Mouse (Mus musculus) embryonic facial prominence, embryonic 15.5 days (tissue): ENCODE results near the gene Spib. TPM values are rescaled to one million over a fixed set of nuclear protein-coding genes. Genes with fewer than 3 reads are reported as not detected.

ENCODE experiments used
- ATAC-seq: fragments of 200-750 bp; cut with Nextera tagmentation; 2 replicates; pipeline ENCODE4 v1.8.0; 2017; ENCODE audit warnings: low read depth, moderate TSS enrichment; ENCODE audit not compliant: insufficient number of reproducible peaks, low FRiP score, low TSS enrichment
- H3K27ac ChIP-seq: fragments of 300-500 bp; sonication (generic); replicated peaks from 2 replicates; pipeline ENCODE4 v1.5.1; 2015; ENCODE audit warnings: mild to moderate bottlenecking, inconsistent platforms
- H3K27me3 ChIP-seq: fragments of 300-500 bp; sonication (generic); 2 replicates; pipeline ENCODE4 v1.6.1; 2015; ENCODE audit warnings: inconsistent platforms
- H3K36me3 ChIP-seq: fragments of 300-500 bp; sonication (generic); 2 replicates; pipeline ENCODE4 v1.6.1; 2015; ENCODE audit warnings: mild to moderate bottlenecking, inconsistent platforms
- H3K4me1 ChIP-seq: fragments of 300-500 bp; sonication (generic); 2 replicates; pipeline ENCODE4 v1.6.1; 2015; ENCODE audit warnings: inconsistent platforms
- H3K4me2 ChIP-seq: fragments of 300-500 bp; sonication (generic); replicated peaks from 2 replicates; pipeline ENCODE4 v1.6.1; 2015; ENCODE audit warnings: mild to moderate bottlenecking, inconsistent platforms
- H3K4me3 ChIP-seq: fragments of 300-500 bp; sonication (generic); replicated peaks from 2 replicates; pipeline ENCODE4 v1.5.1; 2015; ENCODE audit warnings: mild to moderate bottlenecking, inconsistent platforms
- H3K9ac ChIP-seq: fragments of 300-500 bp; sonication (generic); 2 replicates; pipeline ENCODE4 v1.6.1; 2015; ENCODE audit warnings: inconsistent platforms
- H3K9me3 ChIP-seq: fragments of 300-500 bp; sonication (generic); replicated peaks from 2 replicates; pipeline ENCODE4 v1.6.1; 2016; ENCODE audit warnings: inconsistent platforms
- WGBS: fragments of 180-500 bp; shearing (Covaris S2); methylation state at CpG from one replicate; pipeline ENCODE4 v1.1.7; 2015; 5-methylcytosine and 5-hydroxymethylcytosine counted together
- polyA plus RNA-seq: library from polyadenylated mRNA; unstranded; fragments of >200 nt; fragmentation: Nextera tagmentation; extraction: Ambion mirVana; gene quantifications from 2 replicates; pipeline ENCODE4 v1.2.1, GENCODE M21; 2015

Gene Spib
- polyA plus RNA-seq, 1 experiment from 2014 or later: 1.4 TPM

DNA sequence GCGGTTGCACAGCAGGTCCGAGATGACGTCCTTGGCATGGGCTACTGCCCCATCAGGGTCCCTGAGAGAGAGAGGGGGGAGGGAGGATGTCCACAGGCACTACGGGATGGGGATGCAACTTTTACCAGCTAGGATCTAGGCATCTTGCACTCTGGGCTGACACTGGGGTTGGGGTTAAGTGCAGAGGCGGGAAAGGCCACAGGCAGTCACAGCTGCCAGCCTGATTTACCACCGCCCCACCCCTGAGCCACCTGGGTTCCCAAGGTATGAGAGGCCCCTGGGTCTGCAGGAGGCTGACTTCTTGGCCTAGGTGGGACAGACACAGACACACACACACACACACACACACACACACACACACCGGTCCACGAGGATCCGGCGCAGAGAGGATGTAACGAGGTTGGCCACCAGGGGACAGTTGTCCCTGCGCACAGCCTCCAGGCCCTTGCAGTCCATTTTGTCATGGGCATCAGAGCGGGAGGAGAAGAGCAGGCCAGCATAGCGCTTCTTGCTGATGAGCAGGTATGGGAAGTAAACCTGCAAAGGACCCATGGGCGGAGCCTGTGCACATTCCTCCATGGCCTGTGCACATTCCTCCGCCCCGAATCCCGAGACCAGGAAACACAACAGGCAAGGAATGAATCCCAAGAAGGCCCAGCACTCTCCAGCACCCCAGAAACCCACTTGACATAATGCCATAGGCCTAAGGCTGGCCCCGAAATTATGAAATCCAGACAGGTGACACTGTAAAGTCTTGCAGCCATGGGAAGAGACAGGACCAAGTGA lies 3.0 kb upstream of the Spib start:
- H3K4me1 ChIP-seq: peaks cover 9% of the 10 kb centered on the region; the same call in 1 of the 2 replicates
- no peaks in the 10 kb centered on the region for H3K9me3 ChIP-seq
- H3K27ac ChIP-seq: no peak overlapping the region
- no peak overlapping the region for H3K4me2 ChIP-seq
- H3K9ac ChIP-seq: no peak overlapping the region
- peaks cover 67% of the 10 kb centered on the region for H3K36me3 ChIP-seq
- ATAC-seq: no peak
- peaks cover under 1% of the 10 kb centered on the region; the same call in 1 of the 2 replicates for H3K27me3 ChIP-seq
- H3K4me3 ChIP-seq: no peak overlapping the region
- 82% methylated on average over 19 of the region's 19 CpGs for WGBS

DNA sequence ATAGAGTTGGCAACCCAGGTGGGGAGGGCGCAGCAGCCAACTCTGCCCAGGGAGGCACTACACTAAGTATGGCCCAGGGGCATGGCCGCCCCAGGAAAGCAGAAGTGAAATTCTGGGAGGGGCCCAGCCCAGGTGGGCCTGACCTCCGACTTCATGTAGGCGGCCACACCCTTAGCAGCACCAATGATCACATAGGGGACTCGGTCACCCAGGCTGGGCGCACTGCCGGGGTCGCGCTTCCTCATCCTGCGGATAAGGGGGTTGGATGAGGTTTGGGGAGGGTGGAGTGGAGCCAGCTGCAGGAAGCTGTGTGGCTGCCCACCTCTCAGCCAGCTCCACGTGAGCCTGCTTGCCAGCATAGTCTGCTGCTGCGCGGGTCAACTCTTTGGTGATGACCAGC lies 2.4 kb upstream of the Spib start:
- H3K27ac ChIP-seq: no peak overlapping the region
- ATAC-seq: no peak
- peaks cover 6% of the 10 kb centered on the region for H3K27me3 ChIP-seq
- no peak overlapping the region for H3K4me2 ChIP-seq
- WGBS: 86% methylated on average over 13 of the region's 13 CpGs
- no peak overlapping the region for H3K9ac ChIP-seq
- H3K4me3 ChIP-seq: no peak overlapping the region
- no peaks in the 10 kb centered on the region for H3K9me3 ChIP-seq
- H3K4me1 ChIP-seq: peaks cover 9% of the 10 kb centered on the region; the same call in 1 of the 2 replicates
- H3K36me3 ChIP-seq: peaks cover 61% of the 10 kb centered on the region

DNA sequence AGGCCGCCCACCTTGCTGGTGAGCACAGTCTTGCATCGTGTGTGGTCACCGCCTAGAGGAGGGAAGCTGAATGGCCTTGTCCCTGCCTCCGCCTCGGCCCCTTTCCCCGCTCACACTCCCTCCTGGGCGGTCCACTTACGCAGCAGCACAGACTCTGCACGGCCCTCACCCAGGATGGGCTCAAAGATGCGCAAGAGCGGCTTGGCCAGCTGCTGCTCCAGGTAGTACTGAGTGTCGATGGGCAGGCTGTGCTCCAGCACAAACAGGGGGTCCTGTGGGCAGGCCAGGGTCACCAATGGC lies 1.8 kb upstream of the Spib start:
- Histone ChIP-seq H3K27me3 (peaks cover 12% of the 10 kb centered on the region), H3K4me3 (no peak overlapping the region), H3K27ac (no peak overlapping the region), H3K36me3 (peaks cover 56% of the 10 kb centered on the region), H3K4me2 (no peak overlapping the region), H3K9me3 (no peaks in the 10 kb centered on the region), H3K9ac (no peak overlapping the region), H3K4me1 (peaks cover 9% of the 10 kb centered on the region; the same call in 1 of the 2 replicates)
- 76% methylated on average over 12 of the region's 12 CpGs for WGBS
- ATAC-seq: no peak

DNA sequence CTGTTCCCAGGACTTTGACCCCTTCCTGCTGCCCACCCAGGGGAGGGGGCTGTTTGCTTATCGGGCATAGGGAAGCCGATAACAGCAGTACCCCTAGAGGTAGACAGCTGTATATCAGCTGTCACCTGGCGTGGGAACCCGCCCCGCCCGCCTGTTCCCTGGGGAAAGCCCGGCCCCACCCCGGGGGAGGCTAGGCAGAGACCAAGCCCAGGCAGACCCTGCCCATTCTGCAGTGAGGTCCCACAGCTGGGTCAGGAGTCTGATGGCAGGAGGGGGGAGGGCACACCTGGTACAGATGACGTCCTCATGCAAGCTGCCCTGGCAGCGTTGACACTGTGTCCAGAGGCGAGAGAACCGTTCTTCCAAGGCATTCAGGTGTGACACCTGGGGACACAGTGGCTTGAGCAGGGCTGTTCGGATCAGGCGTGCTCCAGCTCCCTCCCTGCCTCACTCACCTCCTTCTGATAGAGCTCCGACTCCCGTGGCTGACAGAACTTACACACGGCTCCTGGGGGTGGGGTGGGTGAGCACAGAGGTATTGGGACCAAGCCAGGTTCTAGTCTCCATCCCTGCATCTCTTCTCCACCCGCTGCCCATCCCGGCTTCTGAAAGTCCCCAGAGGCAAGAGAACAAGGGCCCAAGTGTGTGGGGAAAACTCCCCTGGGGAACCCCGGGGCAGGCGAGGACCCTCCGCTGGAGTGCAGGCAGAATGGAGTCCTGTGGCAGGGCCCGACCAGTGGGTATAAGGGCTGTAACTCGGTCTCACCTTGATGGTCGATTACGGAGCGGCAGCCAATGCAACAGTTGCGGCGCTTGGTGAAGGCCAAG lies 1.3 kb upstream of the Spib start:
- Histone ChIP-seq H3K9ac (no peak overlapping the region), H3K4me2 (no peak overlapping the region), H3K36me3 (peaks cover 50% of the 10 kb centered on the region), H3K27me3 (peaks cover 14% of the 10 kb centered on the region), H3K4me3 (no peak overlapping the region), H3K4me1 (peaks cover 12% of the 10 kb centered on the region; the same call in 1 of the 2 replicates), H3K9me3 (no peaks in the 10 kb centered on the region), H3K27ac (no peak overlapping the region)
- WGBS: 78% methylated on average over 29 of the region's 29 CpGs
- no peak for ATAC-seq

DNA sequence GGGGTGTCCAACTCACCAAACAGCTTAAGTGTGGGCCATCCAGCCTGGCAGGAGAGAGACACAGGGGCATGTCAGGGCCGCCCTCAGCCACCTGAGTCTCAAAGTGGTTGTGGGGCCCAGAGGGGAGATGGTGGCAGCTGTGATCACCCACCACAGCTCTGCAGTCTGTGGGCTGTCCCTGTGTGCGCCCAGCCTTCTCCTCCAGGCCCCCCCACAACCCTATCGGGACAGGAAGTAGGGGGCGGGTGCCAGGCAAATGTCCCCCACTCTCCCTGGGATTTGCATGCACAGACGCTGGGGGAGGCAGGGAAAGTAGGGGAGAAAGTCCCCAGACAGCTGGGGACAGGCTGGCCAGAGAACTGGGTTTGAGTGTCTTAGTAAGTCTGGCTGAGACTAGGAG lies 664 bp downstream of the Spib start:
- Histone ChIP-seq H3K27ac (no peak overlapping the region), H3K27me3 (peaks cover 18% of the 10 kb centered on the region), H3K36me3 (peaks cover 31% of the 10 kb centered on the region), H3K4me2 (no peak overlapping the region), H3K4me3 (no peak overlapping the region), H3K4me1 (peaks cover 17% of the 10 kb centered on the region; the same call in 1 of the 2 replicates), H3K9ac (no peak overlapping the region), H3K9me3 (no peaks in the 10 kb centered on the region)
- WGBS: 58% methylated on average over 5 of the region's 5 CpGs
- no peak for ATAC-seq

DNA sequence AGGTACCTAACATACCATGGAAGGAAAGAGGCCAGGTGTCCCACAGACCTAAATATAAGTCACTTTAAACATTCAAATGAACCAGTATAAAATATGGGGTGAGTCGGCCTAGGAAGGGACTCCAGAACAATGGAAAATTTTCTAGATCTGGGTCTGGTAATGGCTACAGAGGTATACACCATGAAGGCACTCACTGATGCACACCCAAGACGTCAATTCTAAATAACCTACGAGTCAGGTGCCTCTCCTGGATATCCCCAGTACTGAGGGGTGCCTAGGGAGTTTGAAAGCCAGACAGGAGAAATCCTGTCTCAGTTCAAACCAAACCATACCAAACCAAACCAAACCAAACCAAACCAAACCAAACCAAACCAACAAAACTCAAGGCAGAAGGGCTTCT lies 1.4 kb downstream of the Spib start:
- Histone ChIP-seq H3K36me3 (peaks cover 24% of the 10 kb centered on the region), H3K27me3 (peaks cover 25% of the 10 kb centered on the region), H3K9ac (no peak overlapping the region), H3K4me2 (no peak overlapping the region), H3K4me3 (no peak overlapping the region), H3K4me1 (peaks cover 18% of the 10 kb centered on the region; the same call in 1 of the 2 replicates), H3K9me3 (no peaks in the 10 kb centered on the region), H3K27ac (no peak overlapping the region)
- no peak for ATAC-seq
- WGBS: 79% methylated on average over 3 of the region's 3 CpGs

DNA sequence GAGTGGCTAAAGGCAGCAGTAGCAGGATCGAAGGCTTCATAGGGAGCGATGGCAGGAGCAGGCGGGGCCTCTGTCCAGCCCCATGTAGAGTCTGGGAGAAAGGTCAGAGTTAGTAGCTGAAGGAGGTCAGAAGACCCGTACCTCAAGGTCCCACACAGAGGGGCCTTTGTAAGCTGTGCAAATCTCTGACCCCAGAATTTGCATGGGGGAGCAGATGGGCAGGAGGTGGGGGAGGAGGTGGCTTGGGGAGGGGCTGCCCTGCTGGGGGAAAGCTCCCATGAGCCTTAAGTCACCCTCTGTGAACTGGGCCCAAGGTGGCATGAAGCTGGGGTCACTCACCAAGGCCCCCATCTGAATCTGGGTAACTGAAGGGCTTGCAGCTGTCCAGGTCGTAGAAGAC lies 2.4 kb downstream of the Spib start:
- no peak overlapping the region for H3K27ac ChIP-seq
- no peak overlapping the region for H3K9ac ChIP-seq
- H3K36me3 ChIP-seq: peaks cover 16% of the 10 kb centered on the region
- no peak overlapping the region for H3K4me2 ChIP-seq
- H3K4me3 ChIP-seq: no peak overlapping the region
- peaks cover 28% of the 10 kb centered on the region for H3K4me1 ChIP-seq
- WGBS: 56% methylated on average over 5 of the region's 5 CpGs
- no peak for ATAC-seq
- peaks cover 34% of the 10 kb centered on the region for H3K27me3 ChIP-seq
- no peaks in the 10 kb centered on the region for H3K9me3 ChIP-seq

DNA sequence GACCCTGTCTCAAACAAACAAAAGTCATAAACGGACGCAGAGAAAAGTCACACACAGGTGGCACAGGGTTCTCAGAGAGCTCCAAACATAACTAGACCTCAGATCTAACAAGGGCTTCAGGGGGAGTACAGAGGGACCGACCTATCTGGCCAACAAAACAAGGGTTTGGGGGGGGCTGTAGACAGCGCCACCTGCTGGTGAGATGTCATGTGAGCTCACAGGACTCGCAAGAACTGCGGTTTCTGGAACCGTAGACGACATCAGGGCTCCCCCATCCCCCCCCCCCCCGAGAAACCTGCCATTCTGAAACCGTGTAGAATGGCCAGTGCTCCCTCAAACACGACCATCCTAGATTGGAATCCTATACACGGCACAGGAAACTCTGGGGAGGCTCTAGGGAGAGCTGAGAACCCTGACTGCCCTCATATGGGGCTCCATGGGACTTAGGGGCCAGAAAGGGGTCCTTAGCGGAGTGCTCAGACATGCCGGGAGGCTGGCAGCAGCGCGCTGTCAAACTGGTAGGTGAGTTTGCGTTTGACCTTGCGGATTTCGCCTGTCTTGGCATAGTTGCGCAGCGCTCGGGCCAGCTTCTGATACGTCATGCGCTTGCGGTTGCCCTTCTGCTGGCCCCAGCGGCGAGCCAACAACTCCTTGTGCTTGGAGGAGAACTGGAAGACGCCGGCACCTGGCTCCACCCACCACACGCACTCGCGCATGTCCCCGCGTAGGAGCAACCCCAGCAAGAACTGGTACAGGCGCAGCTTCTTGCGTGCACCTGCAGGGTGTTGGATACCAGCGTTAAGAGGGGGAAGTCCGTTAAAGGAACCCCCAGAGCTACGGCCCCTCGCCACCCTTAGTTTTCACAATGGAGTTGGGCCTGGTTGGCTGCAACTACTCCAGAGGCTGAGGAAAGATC lies 4.1 kb downstream of the Spib start:
- H3K4me3 ChIP-seq: peak overlapping the region; percentile 40
- peak overlapping the region; percentile 7; the same call in 1 of the 2 replicates for H3K9ac ChIP-seq
- H3K4me1 ChIP-seq: peaks cover 23% of the 10 kb centered on the region
- no peaks in the 10 kb centered on the region for H3K9me3 ChIP-seq
- ATAC-seq: no peak
- peaks cover 52% of the 10 kb centered on the region for H3K27me3 ChIP-seq
- H3K36me3 ChIP-seq: no peaks in the 10 kb centered on the region
- WGBS: 5% methylated on average over 40 of the region's 40 CpGs
- H3K27ac ChIP-seq: no peak overlapping the region
- peak overlapping the region; percentile 87 for H3K4me2 ChIP-seq

DNA sequence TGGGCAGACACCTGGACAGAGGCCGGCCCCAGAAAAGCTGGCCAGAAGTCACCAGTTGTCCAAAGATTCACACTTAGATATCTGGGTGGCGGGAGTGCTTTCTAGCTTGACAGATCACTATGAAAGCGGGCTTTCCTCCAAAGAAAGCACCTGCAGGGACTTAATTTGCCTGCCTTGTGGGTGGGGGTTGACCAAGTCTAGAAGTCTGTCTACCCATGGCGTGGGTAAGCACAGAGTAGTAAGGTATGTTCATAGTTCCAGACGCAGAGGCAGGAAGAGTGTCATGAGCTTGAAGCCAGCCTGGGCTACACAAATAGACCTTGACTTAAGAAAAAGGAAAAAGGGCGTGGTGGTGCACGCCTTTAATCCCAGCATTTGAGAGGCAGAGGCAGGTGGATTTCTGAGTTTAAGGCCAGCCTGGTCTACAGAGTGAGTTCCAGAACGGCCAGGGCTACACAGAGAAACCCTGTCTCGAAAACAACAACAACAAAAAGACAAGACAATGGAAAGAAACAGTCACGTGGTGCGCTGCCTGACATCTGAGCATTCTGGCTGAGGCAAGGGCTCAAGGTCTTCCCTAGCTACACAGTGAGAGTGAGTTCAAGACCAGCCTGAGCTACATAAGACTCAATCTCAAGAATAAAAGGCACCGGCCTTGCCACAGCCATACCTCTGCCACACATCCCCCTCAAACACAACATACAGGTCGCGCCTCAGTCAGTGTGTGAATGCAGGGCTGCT lies 5.3 kb downstream of the Spib start:
- H3K9me3 ChIP-seq: no peaks in the 10 kb centered on the region
- H3K4me1 ChIP-seq: peaks cover 23% of the 10 kb centered on the region
- WGBS: 85% methylated on average over 14 of the region's 14 CpGs
- H3K4me3 ChIP-seq: no peak overlapping the region
- ATAC-seq: no peak
- H3K9ac ChIP-seq: no peak overlapping the region
- H3K27ac ChIP-seq: no peak overlapping the region
- peaks cover 62% of the 10 kb centered on the region for H3K27me3 ChIP-seq
- no peak overlapping the region for H3K4me2 ChIP-seq
- H3K36me3 ChIP-seq: no peaks in the 10 kb centered on the region

DNA sequence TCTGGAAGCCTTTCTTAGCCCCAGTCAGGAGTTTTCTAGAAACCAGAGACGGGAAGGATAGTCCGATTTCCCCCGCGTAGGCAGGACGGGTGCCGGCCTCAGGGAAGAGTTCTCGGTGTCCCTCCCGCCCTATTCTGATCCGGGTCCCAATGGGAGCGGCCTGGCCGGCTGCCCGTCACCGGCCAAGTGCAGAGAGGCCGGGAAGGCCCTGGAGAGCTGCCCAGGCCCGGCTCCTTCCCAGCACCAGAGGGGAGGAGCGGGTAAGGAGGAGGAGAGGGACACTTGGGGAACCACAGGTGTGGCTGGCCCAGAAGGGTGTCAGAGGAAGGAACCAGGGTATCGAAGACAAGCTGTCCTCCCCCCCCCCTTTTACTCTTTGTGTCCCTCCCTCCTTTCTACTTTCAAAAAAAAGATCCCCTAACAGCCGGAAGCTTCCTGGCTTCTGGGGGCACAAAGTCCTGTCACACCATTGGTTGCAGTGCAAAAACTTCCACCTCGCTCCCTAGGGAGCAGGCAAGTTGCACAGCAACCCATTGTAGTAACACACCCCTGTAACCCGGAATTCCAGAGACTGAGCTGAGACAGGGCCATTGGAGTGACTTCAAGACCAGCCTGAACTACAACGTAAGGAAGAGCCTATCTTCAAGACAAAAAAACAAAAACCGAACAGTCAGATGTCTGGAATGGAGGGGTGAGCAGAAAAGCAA lies 6.6 kb downstream of the Spib start:
- H3K9ac ChIP-seq: no peak overlapping the region
- H3K36me3 ChIP-seq: no peaks in the 10 kb centered on the region
- 11% methylated on average over 22 of the region's 22 CpGs for WGBS
- H3K4me1 ChIP-seq: peaks cover 24% of the 10 kb centered on the region
- no peak overlapping the region for H3K27ac ChIP-seq
- no peak overlapping the region for H3K4me3 ChIP-seq
- no peak for ATAC-seq
- H3K9me3 ChIP-seq: no peaks in the 10 kb centered on the region
- H3K4me2 ChIP-seq: 0 out of 2 replicates have a peak overlapping the region, but pooled peaks have one; percentile 17
- H3K27me3 ChIP-seq: peaks cover 66% of the 10 kb centered on the region
